Mouse (Mus musculus): ENCODE measurements at regions not wholly inside any gene's neighbourhood (a gene's known extent, or its start where the extent isn't known, plus 50 kb on each side); places are given as distances from the start of the nearest gene placed in this dataset.
A peak's percentile ranks its signal among the peaks of the same experiment; 100 is the strongest.

DNA sequence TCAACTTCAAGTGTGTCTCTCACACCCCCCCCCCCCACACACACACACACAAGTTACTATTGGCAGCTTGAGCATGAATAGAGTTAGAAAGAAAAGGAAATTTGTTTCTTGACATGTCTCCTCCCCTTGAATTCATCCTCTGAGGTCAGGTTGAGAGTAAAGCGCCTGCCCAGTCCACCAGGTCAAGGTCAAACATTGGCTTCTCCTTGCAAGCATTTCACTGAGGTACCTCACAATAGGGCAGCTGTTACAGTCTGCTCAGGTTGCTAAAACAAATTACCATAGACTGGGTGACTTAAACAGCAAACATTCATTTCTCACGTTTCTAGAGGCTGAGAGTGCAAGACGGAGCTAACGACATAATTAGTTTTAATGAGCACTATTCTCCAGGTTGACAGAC is 344.2 kb downstream of the Galc start:
- DNase-seq: no peak

GRCm38 (mm10) chr12:97912730-97913129 is 346.5 kb downstream of the Galc start:
- no peak for DNase-seq

DNA sequence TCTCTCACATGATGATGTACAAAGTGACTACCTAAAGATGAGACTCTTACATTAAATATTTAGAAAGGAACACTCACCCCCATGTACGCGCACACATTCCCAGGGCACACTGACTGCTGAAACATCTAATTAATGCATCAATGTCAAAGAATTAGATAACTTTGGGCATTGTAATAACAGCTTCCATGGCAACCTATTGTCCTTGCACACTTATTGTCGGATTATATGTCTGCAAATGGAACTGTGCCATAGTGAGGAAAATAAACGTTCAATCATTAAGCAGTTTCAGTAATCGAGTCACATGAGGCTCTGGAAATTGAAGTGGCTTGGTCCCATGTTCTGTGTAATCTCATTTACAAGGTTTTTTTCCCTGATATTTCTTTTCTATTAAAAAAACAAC is 360.0 kb downstream of the Galc start:
- DNase-seq: no peak

DNA sequence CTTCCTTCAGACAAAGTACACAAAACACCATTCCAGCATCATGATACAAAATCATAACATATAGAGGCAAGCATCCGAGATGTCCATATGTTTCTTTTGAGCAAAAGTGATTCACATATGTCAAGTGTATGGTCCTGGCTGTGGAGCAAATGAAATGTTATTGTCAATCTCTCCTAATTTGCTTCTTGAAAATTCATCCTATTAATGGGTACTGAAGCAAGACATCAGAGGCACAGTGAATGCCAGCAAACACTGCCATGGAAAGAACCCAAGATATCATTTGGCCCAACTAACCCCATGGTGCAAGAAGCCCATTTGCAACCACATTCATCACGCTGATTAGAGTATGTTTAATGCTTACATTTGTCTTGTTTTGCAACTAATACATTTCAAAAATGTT is 361.1 kb downstream of the Galc start:
- no peak for DNase-seq

DNA sequence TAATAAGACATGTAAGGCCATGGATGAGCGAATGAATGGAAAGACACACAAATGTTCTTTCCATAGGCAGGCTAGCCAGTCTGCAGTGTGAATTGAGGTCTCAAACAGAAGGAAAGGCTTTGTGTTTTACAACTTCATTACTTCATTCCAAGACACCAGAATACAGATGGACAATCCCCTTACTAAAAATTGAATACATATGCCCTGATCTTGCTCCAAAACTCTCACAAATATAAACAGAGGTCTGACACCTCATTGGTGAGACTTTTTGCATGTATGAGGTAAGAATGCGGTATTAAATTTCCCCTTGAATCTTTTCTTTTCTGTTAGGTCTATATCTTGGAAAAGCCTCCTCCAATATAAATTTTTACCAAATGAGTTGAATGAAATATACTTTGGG is 363.3 kb downstream of the Galc start:
- no peak for DNase-seq

- DNase-seq: no peak
Observed at GRCm38 (mm10) chr12:97888801-97889455, 370.3 kb downstream of the Galc start.

DNA sequence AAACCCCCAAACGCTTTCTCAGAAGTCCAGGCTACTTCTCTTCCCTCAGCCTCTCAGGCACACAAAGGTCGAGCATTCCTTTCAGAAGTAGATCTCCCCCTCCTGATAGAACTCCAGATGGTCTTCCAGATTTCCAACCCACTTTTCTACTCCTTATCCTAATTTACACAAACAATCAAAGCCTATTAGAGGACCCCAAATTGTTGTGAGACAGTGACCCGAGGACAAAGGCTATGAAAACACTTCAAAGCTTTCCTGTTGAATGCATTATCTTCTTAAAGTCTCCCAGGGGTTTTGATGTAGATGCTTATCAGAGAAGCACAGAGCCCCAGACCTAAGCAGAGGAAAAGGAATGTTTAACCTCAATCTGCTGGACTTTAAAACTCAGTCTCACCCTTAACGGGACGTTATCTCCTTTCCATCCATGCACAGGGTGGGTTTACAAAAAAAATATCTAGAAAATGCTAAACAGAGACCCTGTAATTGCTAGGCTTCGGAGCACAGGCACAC is 370.9 kb downstream of the Galc start:
- DNase-seq: no peak

DNA sequence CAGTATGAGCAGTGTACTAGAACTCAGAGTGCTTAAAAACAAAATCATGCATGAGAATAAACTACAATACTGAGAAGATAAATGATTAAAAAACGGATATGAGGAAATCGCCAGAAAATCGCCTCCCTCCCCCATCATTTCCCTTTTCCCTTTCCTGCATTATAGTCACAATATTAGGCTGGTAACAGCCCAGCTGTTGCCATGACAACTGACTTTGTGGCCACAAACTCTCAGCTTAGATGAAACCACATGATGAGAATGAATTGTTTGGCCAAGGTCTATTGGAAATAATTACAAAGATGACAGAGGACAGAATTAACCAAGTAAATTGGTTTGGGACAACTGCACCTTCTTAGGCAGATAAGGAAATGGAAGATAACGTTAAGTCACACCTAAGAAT is 376.8 kb downstream of the Galc start:
- DNase-seq: no peak

- DNase-seq: peak; percentile 83
Observed at GRCm38 (mm10) chr12:97872391-97872790, 386.9 kb downstream of the Galc start.

GRCm38 (mm10) chr12:97862921-97863320 is 396.3 kb downstream of the Galc start:
- DNase-seq: no peak

DNA sequence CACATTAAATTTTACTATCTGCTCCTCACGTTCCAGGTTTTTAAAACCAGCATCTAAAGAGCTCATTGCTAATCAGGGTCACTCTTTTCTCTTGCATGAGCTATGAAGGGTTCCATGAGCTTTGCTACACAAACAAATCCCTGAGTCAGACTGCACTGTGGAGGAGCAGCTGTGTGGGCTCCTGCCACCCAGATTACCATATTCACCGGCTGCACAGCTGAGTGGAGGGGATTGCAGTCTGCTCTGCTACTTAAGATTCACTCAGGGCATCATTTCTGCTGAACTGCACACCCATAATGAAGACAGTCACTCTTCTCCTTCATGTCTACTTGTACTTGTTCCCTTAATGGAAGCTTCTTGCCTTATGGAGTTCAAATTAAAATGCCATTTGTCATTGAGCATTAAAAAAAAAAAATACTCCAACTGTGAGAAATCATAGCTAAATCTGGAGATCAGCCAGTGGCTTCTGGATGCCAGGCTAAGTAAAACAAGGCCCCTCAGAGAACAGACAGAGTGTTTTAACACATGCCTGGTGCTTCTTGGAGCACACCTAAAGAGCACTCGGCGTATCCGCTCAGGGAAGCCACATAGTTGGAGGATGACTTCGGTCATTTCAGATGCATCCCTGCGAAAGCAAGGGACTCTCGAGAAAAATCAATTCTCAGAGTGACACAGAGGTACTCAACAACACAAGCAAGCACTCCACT is 422.9 kb downstream of the Galc start:
- no peak for DNase-seq

DNA sequence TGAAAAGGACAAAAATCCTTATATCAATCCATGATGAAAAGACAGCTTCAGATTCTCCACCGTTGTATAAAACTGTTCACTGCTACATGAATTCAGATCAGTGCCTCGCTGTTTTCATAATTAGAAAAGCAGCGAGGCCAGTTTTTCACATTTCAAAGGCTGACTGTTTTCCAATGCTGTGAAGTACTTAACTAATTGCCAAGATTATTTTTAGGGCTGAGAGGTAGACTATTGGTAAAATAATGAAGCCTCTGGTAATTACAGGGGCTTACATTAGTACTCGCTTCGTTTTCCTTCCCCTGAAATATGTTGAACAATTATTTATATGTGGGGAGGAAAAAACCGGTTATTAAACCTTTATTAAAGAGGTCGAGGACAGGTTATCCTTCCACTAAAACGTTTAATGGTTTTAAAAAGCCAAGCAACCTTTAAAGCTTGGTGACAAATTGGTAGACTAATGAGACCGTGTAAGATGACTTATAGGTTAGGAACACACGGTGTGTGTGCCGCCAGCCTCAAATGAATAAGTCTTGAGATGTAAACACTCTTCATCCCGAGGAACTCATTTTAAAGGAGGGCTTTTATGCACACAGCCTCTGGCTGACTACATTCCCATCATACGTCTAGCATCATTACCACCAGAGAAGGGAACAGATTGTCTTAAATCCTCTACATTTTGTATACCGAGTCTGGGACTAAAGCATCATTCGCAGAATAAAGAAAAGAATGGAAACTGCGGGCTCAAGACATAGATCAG is 465.7 kb downstream of the Galc start:
- DNase-seq: no peak

DNA sequence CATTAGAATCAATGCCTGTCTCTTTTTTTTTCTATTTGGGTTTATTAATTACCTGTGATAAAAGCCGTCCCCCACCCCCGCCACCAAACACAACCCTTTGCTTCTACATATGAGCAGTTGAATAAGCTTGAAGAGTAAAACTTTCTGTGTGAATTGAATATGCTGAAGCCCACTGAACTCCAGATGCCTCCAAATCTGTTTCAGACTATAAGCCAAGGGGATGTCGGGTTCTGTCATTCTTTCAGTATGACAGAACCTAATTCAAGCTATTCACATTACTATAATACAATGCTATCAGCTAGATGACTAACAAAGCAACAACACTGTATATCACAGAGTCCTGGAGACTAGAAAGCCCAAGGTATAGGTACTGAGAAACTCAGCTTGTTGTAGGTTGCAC is 475.8 kb downstream of the Galc start:
- DNase-seq: no peak

DNA sequence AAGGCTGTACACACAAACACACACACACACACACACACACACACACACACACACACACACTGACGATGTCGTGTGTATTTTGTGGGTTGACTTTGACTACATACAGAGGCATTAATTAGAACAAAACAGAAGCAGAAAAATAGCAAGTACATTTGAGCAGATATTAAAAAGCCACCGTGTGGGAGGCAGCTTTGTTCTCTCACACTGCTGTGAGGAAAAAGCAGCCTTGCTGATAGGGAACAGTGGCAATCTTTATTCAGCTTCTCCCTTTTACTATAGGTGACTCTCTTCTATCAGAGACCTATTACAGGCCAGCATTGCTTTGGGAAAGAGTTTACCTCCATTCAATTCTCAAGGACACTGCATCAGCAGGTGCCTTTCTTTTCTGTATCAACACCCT is 500.1 kb downstream of the Galc start:
- no peak for DNase-seq

DNA sequence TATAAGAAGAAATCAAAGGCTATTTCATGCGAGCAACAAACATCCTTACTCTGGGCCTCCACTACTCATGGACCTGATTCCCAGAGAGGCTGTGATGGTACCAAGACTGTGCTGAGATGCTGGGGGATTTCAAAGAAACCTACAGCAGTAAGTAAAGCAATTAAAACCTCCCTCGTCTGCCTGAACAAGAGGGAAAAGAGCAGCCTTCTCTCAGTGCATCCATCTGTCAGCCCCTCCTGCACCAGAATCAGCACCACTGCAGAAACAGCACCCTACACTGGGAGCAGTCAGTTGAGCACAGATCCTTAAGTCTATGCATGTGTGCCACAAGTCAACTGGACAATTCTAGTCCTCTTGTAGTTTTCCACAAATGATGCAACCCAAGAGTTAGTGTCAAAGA is 500.6 kb downstream of the Galc start:
- DNase-seq: no peak

DNA sequence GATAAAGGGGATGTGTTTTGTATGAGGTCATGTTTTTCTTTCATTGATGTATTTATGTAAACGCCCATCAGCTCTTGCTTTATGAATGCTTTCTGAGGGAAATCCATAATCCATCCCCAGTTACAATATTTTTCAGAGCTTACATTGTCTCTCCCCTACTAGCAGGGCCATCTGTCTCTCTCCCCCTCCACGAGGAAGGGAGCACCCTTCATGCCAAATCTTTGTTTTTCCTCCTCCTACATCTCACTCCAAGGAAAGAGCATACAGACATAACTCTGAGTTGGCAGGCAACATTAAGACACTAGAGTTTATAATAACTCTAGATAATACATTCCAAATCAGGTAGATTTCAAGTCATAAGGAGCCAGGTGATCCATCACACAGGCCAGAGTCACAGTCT is 509.1 kb downstream of the Galc start:
- DNase-seq: no peak

DNA sequence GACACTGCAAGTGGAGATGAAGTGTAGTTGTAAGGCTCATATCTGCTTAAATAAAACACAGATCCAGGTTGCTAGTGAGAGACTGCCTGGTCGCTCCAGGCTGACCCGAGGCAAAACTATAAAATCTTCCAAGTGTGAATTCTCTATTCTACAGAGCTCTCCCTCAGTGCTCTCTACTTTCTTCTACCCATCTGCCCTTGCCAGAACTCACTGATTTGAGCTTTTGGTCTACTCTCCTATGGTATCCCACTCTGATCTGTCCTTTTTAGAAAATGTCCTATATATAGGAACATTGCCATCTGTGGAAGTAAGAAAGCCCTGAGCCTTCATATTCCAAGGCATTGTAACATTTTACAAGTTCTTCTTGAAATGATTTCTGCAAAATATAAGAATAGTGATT is 518.3 kb downstream of the Galc start:
- DNase-seq: no peak

DNA sequence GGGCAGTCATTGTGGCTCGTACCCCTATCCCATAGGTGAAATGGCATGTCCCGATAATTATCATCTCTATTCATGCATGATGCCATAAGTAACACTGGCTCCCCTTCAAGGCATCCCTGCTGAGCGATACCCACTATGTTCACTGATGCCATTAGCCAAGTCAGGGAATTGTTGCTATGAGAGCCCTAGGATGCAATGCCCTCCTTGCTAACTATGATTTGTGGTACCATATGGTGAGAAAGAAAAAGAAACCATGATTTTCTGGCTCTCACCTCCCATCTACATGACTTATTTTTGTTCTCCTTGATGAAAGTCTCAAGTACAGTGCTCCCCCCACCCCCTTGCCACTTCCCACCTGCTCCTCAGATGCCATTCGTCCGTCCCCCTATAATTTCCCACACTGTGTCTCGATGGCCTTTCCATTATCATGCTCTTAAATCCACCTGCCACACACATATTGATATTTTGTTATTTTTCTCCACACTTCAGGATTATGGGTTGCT is 527.1 kb downstream of the Galc start:
- no peak for DNase-seq

DNA sequence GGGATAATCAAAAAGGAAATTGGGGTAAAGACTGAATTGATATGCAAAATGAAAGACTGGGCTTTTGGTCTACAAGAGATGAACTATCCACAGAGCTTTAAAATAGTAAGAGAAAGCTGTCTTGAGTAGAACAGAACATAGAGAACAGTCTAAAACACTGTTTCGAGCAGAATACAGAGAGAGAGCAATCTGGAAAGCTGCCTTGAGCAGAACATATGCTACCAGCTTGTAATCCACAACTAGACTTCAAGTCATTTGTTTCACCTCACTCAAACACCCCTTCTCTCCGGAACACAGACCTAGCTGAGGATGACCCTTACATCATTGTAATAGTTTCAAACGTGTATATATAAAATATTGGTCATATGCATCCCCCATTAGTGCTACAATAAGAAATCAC is 538.7 kb downstream of the Galc start:
- DNase-seq: no peak

GRCm38 (mm10) chr12:97717812-97718211 is 541.4 kb downstream of the Galc start:
- no peak for DNase-seq

All from heart, postnatal 4 days (tissue).